Mouse (Mus musculus) hematopoietic multipotent progenitor cell, adult 10-12 weeks (in vitro differentiated cells): ENCODE measurements around the gene Mospd1. TPM values are rescaled to one million over a fixed set of nuclear protein-coding genes. Genes with fewer than 3 reads are reported as not detected.

Experiments used
- polyA plus RNA-seq: library from polyadenylated mRNA; stranded (reverse); fragments of >175 nt; gene quantifications from 2 replicates; pipeline ENCODE4 v1.2.3, GENCODE M21; 2012; ENCODE audit warnings: low replicate concordance

Gene Mospd1
- polyA plus RNA-seq: 0.10 and 0.73 TPM in 2 replicates

DNA sequence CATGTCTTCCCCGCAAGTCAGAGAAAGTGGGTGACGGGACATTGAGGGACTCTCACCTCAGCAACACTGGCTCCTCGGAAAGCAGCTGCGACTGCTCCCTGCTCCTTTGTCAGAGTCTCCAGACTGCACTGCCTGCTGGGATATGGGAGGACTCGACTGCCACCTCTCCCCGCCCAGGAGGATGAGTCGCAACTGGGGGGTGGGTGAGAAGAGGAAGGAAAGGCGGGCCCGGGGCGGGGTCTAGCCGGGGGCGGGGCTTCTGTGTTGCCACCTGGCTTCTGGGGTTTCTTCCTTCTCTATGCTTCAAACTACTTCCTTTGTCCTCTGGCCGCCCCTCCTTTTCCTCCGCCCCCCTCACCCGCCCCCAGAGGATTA is at the start of gene Mospd1:
Gene Mospd1, minus strand, starts transcription at position 137 of the 375 bp plus-strand sequence.

Other genes starting within 250 kb of the Mospd1 start
- not detected in 2 replicates for gene Plac1, start 130.4 kb downstream of the Mospd1 start, polyA plus RNA-seq
- gene Fam122b, start 100.7 kb downstream of the Mospd1 start, polyA plus RNA-seq: 4.0 and 6.1 TPM in 2 replicates
- gene Fam122c, start 97.1 kb downstream of the Mospd1 start, polyA plus RNA-seq: not detected in 2 replicates
- not detected in 2 replicates for gene Etd, start 64.4 kb upstream of the Mospd1 start, polyA plus RNA-seq
- 3.5 and 3.9 TPM in 2 replicates for gene Rtl8c, start 237.5 kb upstream of the Mospd1 start, polyA plus RNA-seq
- gene Gm14597, start 238.5 kb upstream of the Mospd1 start, polyA plus RNA-seq: not detected in 2 replicates